Mouse (Mus musculus) heart, postnatal 0 days (tissue): ENCODE results near the gene Mrpl22. TPM values are rescaled to one million over a fixed set of nuclear protein-coding genes. Genes with fewer than 3 reads are reported as not detected.
"Not testable (repeated sequence)": the region's sequence is repeated elsewhere in the genome, so short reads cannot be mapped to it uniquely, and the experiment has no call there.

ENCODE experiments used
- ATAC-seq: fragments of 200-750 bp; cut with Nextera tagmentation; 2 replicates; pipeline ENCODE4 v1.8.0; 2017; ENCODE audit warnings: low read depth, moderate number of reproducible peaks, moderate library complexity; ENCODE audit not compliant: insufficient read depth
- DNase-seq: peaks from one replicate; pipeline ENCODE4 v3.0.0-alpha.2; 2016; ENCODE audit warnings: low spot score
- H3K27ac ChIP-seq: fragments of 300-500 bp; sonication (generic); 2 replicates; pipeline ENCODE4 v1.5.1; 2014; ENCODE audit warnings: low read depth, mild to moderate bottlenecking
- H3K27me3 ChIP-seq: fragments of 300-500 bp; sonication (generic); 2 replicates; pipeline ENCODE4 v1.6.1; 2014; ENCODE audit warnings: low read length, mixed read lengths; ENCODE audit not compliant: control insufficient read depth, insufficient read depth
- H3K36me3 ChIP-seq: fragments of 300-500 bp; sonication (generic); replicated peaks from 2 replicates; pipeline ENCODE4 v1.6.1; 2014; ENCODE audit warnings: low read length, mixed read lengths; ENCODE audit not compliant: control insufficient read depth, insufficient read depth
- H3K4me1 ChIP-seq: fragments of 300-500 bp; sonication (generic); 2 replicates; pipeline ENCODE4 v1.6.1; 2014; ENCODE audit warnings: antibody characterized with exemption; ENCODE audit not compliant: control insufficient read depth, insufficient read depth
- H3K4me2 ChIP-seq: fragments of 300-500 bp; sonication (generic); 2 replicates; pipeline ENCODE4 v1.6.1; 2014; ENCODE audit warnings: low read depth, mild to moderate bottlenecking, low read length, moderate library complexity
- H3K4me3 ChIP-seq: fragments of 300-500 bp; sonication (generic); 2 replicates; pipeline ENCODE4 v1.5.1; 2014; ENCODE audit warnings: low read depth, low read length
- H3K9ac ChIP-seq: fragments of 300-500 bp; sonication (generic); replicated peaks from 2 replicates; pipeline ENCODE4 v1.6.1; 2014; ENCODE audit warnings: low read depth, low read length, mixed read lengths
- H3K9me3 ChIP-seq: fragments of 300-500 bp; sonication (generic); replicated peaks from 2 replicates; pipeline ENCODE4 v1.6.1; 2016; ENCODE audit warnings: low read length; ENCODE audit not compliant: control insufficient read depth
- CTCF ChIP-seq: IDR thresholded peaks from 2 replicates; pipeline ENCODE4 v1.5.1; 2016; ENCODE audit warnings: antibody characterized with exemption, control low read depth, low read depth
- EP300 ChIP-seq: IDR thresholded peaks from 2 replicates; pipeline ENCODE4 v1.6.1; 2016; ENCODE audit warnings: antibody characterized with exemption, low read depth
- WGBS: fragments of 180-500 bp; shearing (Covaris S2); extraction: QIAGEN DNeasy Blood & Tissue Kit; methylation state at CpG from one replicate; pipeline ENCODE4 v1.1.7; 2014; 5-methylcytosine and 5-hydroxymethylcytosine counted together
- polyA plus RNA-seq: library from polyadenylated mRNA; unstranded; fragments of >200 nt; fragmentation: Nextera tagmentation; extraction: Ambion mirVana; gene quantifications from 2 replicates; pipeline ENCODE4 v1.2.1, GENCODE M21; 2015
- total RNA-seq: library from RNA; depleted of rRNA; stranded (reverse); fragments of >200 nt; gene quantifications from 2 replicates; pipeline ENCODE4 v1.2.3, GENCODE M21; 2014; ENCODE audit warnings: low replicate concordance

The Mrpl22 gene
- total and polyA plus RNA-seq, 2 experiments from 2014 or later = 58.4 to 124 TPM

DNA sequence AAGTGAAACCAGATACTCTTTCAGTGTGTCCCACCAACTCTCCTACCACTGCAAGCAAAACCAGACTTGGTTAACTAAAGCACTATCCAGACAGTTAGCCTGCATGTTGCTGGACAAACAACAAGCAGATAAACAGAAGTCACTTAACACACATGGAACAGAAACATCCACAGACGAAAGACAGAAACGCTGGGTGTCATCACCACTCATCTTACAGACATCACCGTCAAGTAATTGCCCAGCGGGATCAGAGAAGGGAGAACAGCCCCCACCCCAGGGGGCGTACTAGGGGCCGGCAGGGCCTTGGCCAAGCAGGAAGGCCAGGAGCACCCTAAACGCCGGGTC lies 3.7 kb upstream of the Mrpl22 start:
- Histone ChIP-seq H3K36me3 (peaks cover 34% of the 10 kb centered on the region), H3K4me1 (peaks cover 3% of the 10 kb centered on the region; the same call in 1 of the 2 replicates), H3K27me3 (no peaks in the 10 kb centered on the region), H3K4me3 (peak overlapping the region; percentile 87), H3K4me2 (peak overlapping the region; percentile 69), H3K9ac (peak overlapping the region; percentile 78), H3K9me3 (no peaks in the 10 kb centered on the region), H3K27ac (peak overlapping the region; percentile 32)
- WGBS = 0% methylated on average over 8 of the region's 8 CpGs
- ATAC-seq (no peak; the same call in 1 of the 2 replicates), DNase-seq (no peak)
- TF ChIP-seq CTCF (no peak), EP300 (no peak)

- peak; percentile 85 for ATAC-seq
- Histone ChIP-seq H3K27ac (peak within 1 kb of the TSS; percentile 32), H3K9me3 (no peaks in the 10 kb centered on the region), H3K4me1 (peaks cover 3% of the 10 kb centered on the region; the same call in 1 of the 2 replicates), H3K9ac (peak within 1 kb of the TSS; percentile 78), H3K4me2 (peak within 1 kb of the TSS; percentile 69), H3K27me3 (no peaks in the 10 kb centered on the region), H3K4me3 (peak within 1 kb of the TSS; percentile 87), H3K36me3 (peaks cover 33% of the 10 kb centered on the region)
- DNase-seq = peak; percentile 76
- no peak for TF ChIP-seq EP300
- no peak for TF ChIP-seq CTCF
- under 1% methylated on average over 66 of the region's 71 CpGs for WGBS
Observed at GRCm38 (mm10) chr11:58168167-58168915, 3.1 kb upstream of the Mrpl22 start, which contains the start of gene Gemin5. TSS of gene Gemin5 (minus strand) at chr11:58168539.

- no peak overlapping the region for H3K27ac ChIP-seq
- peaks cover 33% of the 10 kb centered on the region for H3K36me3 ChIP-seq
- no peak overlapping the region for H3K4me2 ChIP-seq
- DNase-seq (no peak), ATAC-seq (no peak)
- no peaks in the 10 kb centered on the region for H3K9me3 ChIP-seq
- H3K4me3 ChIP-seq = no peak overlapping the region
- WGBS = 90% methylated on average over 4 of the region's 4 CpGs
- no peaks in the 10 kb centered on the region for H3K27me3 ChIP-seq
- H3K4me1 ChIP-seq = peaks cover 3% of the 10 kb centered on the region; the same call in 1 of the 2 replicates
- TF ChIP-seq CTCF (no peak), EP300 (no peak)
- H3K9ac ChIP-seq = no peak overlapping the region
Observed at GRCm38 (mm10) chr11:58169666-58170065, 1.8 kb upstream of the Mrpl22 start.

GRCm38 (mm10) chr11:58179563-58179962 lies 8.1 kb downstream of the Mrpl22 start:
- no peak for TF ChIP-seq EP300
- peak; percentile 93 for TF ChIP-seq CTCF

GRCm38 (mm10) chr11:58179986-58180385 lies 8.5 kb downstream of the Mrpl22 start:
- 93% methylated on average over 6 of the region's 6 CpGs for WGBS
- ATAC-seq = not testable (repeated sequence)

More at GRCm38 (mm10) chr11:58179563-58179962, 8.1 kb downstream of the Mrpl22 start:
- no peaks in the 10 kb centered on the region for H3K9me3 ChIP-seq
- H3K4me2 ChIP-seq = no peak overlapping the region
- H3K27ac ChIP-seq = no peak overlapping the region
- no peak overlapping the region for H3K9ac ChIP-seq
- 20% methylated on average over 3 of the region's 3 CpGs for WGBS
- no peaks in the 10 kb centered on the region for H3K27me3 ChIP-seq
- peak; percentile 55; the same call in 1 of the 2 replicates for ATAC-seq
- H3K36me3 ChIP-seq = peaks cover 43% of the 10 kb centered on the region
- no peaks in the 10 kb centered on the region for H3K4me1 ChIP-seq
- H3K4me3 ChIP-seq = no peak overlapping the region
- peak; percentile 90 for DNase-seq

More at GRCm38 (mm10) chr11:58179986-58180385, 8.5 kb downstream of the Mrpl22 start:
- H3K36me3 ChIP-seq = peaks cover 39% of the 10 kb centered on the region
- not testable (repeated sequence) for H3K9me3 ChIP-seq, DNase-seq, H3K9ac ChIP-seq, H3K4me1 ChIP-seq, H3K4me2 ChIP-seq, H3K27me3 ChIP-seq, H3K4me3 ChIP-seq, H3K27ac ChIP-seq
